Mouse (Mus musculus): ENCODE measurements at regions not wholly inside any gene's neighbourhood (a gene's known extent, or its start where the extent isn't known, plus 50 kb on each side); places are given as distances from the start of the nearest gene placed in this dataset.

GRCm38 (mm10) chr10:101486504-101486903 lies 194.8 kb upstream of the Mgat4c start:
- DNase-seq (ENCODE audit: low spot score) = no peak

GRCm38 (mm10) chr10:101490418-101491055 lies 190.8 kb upstream of the Mgat4c start:
- DNase-seq (ENCODE audit: low spot score) = no peak

DNA sequence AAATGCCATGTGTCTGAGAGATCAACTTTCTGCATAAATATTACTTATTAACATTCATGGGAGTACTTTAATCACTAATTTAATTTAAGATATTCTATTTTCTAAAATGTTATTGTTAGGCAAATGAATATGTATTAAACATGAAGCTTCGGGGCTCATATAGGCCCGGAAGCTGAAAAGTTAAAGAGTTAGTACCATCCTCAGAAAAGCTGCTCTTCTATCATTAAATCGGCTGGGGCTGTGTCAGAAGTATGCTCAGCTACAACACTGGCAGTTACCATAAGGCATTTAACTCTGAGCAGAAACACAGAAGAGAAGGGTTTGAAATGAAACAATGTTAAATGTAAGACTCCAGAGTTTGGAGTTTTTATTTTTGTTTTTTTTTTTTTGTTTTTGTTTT lies 166.2 kb upstream of the Mgat4c start:
- no peak for DNase-seq (ENCODE audit: low spot score)

DNA sequence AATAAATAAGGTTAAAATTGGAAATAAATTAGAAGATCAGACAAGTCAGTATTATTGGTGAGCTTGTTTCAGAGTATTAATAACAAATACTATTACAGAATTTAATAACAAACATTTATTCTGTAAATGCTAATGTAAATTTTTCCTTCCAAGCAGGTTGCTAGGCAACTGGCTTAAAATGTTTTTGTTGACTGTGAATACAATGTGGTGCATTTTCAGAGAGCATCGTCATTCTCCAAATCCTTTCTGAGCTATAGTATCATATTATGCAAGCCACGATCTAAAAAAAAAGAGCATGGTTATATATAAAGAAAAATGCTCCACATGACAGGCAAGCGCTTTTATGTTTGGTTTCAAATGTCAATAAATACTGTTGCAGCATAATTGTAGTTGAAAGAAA lies 164.4 kb upstream of the Mgat4c start:
- DNase-seq (ENCODE audit: low spot score) = no peak

- DNase-seq (ENCODE audit: low spot score) = peak; percentile 77
Measured at GRCm38 (mm10) chr10:101532325-101532724, 149.0 kb upstream of the Mgat4c start.

- no peak for DNase-seq (ENCODE audit: low spot score)
Measured at GRCm38 (mm10) chr10:101544203-101544602, 137.1 kb upstream of the Mgat4c start.

DNA sequence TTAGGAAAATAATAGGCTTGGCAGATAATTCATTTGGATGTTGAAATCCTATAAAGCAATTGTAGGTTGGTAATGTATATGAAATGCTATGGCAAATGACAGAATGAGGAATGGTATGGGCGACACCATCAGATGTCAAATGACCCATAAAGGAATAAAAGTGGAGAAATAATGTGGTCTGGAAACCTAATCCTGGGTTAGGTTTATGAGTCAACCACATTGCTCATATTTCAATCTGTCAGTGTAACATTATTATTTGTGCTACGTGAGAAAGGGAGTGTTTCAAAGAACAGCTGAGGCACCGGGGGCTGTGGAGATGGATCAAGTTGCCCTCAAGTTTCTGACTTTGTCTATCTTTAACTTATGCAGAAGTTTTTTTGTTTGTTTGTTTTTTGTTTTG lies 130.6 kb upstream of the Mgat4c start:
- DNase-seq (ENCODE audit: low spot score) = no peak

Measured in retina, embryonic 14.5 days (tissue).